In the genomic region with DNA sequence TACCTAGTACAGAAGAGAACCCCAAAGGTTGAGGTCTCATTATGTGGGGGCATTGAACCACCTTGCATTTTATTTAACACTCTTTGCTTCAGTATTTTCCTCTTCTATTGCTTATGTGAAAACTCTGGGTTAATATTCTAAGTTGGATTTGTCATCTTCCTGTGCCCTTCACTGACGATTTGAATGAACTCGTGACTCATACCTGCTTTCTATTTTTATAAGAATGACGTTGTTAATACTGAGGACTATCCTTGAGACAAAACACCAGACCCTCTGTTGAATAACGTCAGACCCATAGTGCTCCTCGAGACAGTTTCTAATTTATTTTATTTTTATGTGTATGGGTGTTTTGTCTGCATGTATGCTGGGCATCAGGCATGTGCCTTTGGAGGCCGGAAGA, we compare ENCODE assay signal across 32 mouse cellular contexts. TPM values are rescaled to one million over a fixed set of nuclear protein-coding genes. Genes with fewer than 3 reads are reported as not detected.
"Had no signal": no experiment of that assay in that cellular context is flagged by ENCODE, and none has a peak within 500 bp of the region (broad histone marks: within the 10 kb centered on the region; RNA-seq: fewer than 3 reads in every experiment).

No protein-coding gene starts in this region.

- H3K4me1 ChIP-seq: liver, embryonic 13.5 days; neural tube, embryonic 12.5 days; neural tube, embryonic 15.5 days had no signal

- DNase-seq: kidney, adult 2 months; kidney, postnatal 25 days; layer of hippocampus, postnatal 36 days; liver, embryonic 13.5 days; lung, adult 2 months; lung, postnatal 14 days; lung, postnatal 4 days; midbrain, embryonic 14.5 days; right cerebral cortex, adult 18-20 months; right cerebral cortex, postnatal 14 days; right cerebral cortex, postnatal 4 days; thymus, postnatal 25 days had no signal

- H3K9me3 ChIP-seq: liver, embryonic 13.5 days; neural tube, embryonic 12.5 days; neural tube, embryonic 15.5 days had no signal

- H3K27ac ChIP-seq: kidney, postnatal 0 days; left cerebral cortex, adult 2 months; liver, embryonic 13.5 days; neural tube, embryonic 12.5 days; neural tube, embryonic 15.5 days; stomach, postnatal 0 days had no signal

- H3K27me3 ChIP-seq: liver, embryonic 13.5 days; neural tube, embryonic 12.5 days; neural tube, embryonic 15.5 days had no signal

- H3K4me2 ChIP-seq: liver, embryonic 13.5 days; midbrain, embryonic 11.5 days; neural tube, embryonic 12.5 days; neural tube, embryonic 15.5 days had no signal

- H3K36me3 ChIP-seq: liver, embryonic 13.5 days; neural tube, embryonic 12.5 days; neural tube, embryonic 15.5 days had no signal

- H3K9ac ChIP-seq: liver, embryonic 13.5 days; neural tube, embryonic 12.5 days; neural tube, embryonic 15.5 days had no signal

- H3K4me3 ChIP-seq: left cerebral cortex, adult 2 months; liver, embryonic 13.5 days; neural tube, embryonic 12.5 days; neural tube, embryonic 15.5 days had no signal

RNA-seq across cellular contexts. Expression of gene Gm17581, which starts 1.3 kb away (rescaled TPM):
- total RNA-seq: layer of hippocampus, adult 8-10 months; layer of hippocampus, postnatal 10 days; layer of hippocampus, postnatal 36 days; left cerebral cortex, adult 2 months; left cerebral cortex, postnatal 10 days; left cerebral cortex, postnatal 36 days; liver, adult 2 months; megakaryocyte progenitor cell, adult 5-6 weeks; megakaryocyte-erythroid progenitor cell, adult 5-6 weeks; midbrain, postnatal 0 days had no signal
- polyA plus RNA-seq: kidney, adult 2 months; kidney, postnatal 0 days; limb, embryonic 11.5 days; limb, embryonic 14.5 days; liver, adult 2 months; liver, embryonic 13.5 days; liver, embryonic 16.5 days; lung, adult 2 months; lung, embryonic 16.5 days; midbrain, embryonic 11.5 days; midbrain, embryonic 14.5 days; midbrain, postnatal 0 days; neural tube, embryonic 12.5 days; neural tube, embryonic 15.5 days; stomach, embryonic 14.5 days; stomach, postnatal 0 days; thymus, postnatal 0 days had no signal

RNA-seq across cellular contexts. Expression of gene Procr, which starts 14.0 kb away (rescaled TPM):
- total RNA-seq: megakaryocyte-erythroid progenitor cell, adult 5-6 weeks had no signal

RNA-seq across cellular contexts. Expression of gene Mmp24, which starts 38.2 kb away (rescaled TPM):
- total RNA-seq: liver, adult 2 months had no signal
- polyA plus RNA-seq: limb, embryonic 11.5 days; liver, embryonic 13.5 days; liver, embryonic 16.5 days had no signal
